Mouse (Mus musculus) urinary bladder, postnatal 25 days (tissue): ENCODE measurements around the gene Angptl1.

ENCODE experiments used
- DNase-seq: peaks from one replicate; pipeline ENCODE4 v3.0.0; 2022; ENCODE audit warnings: low spot score

The Angptl1 gene

GRCm38 (mm10) chr1:156838177-156838576, at the start of gene Angptl1:
Angptl1 (plus strand) TSS chr1:156838562.
- DNase-seq: no peak

GRCm38 (mm10) chr1:156789844-156790490, 48.4 kb upstream of the Angptl1 start:
- DNase-seq: no peak

DNA sequence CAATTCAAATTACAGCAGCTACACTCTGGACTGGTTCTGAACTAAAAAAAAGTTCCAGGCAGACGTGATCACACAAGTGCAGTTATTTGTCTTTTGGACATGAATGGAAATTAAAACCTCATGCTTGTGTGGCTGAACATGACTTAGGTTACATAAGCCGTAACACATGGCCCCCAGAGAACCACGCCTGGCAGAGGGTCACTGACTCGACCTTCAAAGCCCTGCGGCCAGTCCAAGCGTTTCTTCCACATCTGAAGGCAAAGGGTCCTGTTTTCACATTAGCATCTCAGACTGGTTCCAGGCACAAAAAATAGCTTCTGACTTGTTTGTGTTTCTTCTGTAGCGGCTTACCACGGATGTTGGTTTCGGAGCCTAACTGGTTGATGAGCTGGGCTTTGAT, 42.1 kb upstream of the Angptl1 start:
- no peak for DNase-seq

GRCm38 (mm10) chr1:156801276-156801675, 37.1 kb upstream of the Angptl1 start:
- no peak for DNase-seq

- DNase-seq: no peak
These were observed 30.0 kb upstream of the Angptl1 start for GRCm38 (mm10) chr1:156808332-156808731.

- DNase-seq: no peak
These were observed 26.4 kb upstream of the Angptl1 start for GRCm38 (mm10) chr1:156811928-156812327.

GRCm38 (mm10) chr1:156812716-156813115, 25.6 kb upstream of the Angptl1 start:
- DNase-seq: no peak

- DNase-seq: no peak
These were observed 24.9 kb upstream of the Angptl1 start for GRCm38 (mm10) chr1:156813485-156813884.

GRCm38 (mm10) chr1:156819236-156819635, 19.1 kb upstream of the Angptl1 start:
- DNase-seq: no peak

- peak; percentile 12 for DNase-seq
These were observed 333 bp downstream of the Angptl1 start for GRCm38 (mm10) chr1:156838695-156839094.

DNA sequence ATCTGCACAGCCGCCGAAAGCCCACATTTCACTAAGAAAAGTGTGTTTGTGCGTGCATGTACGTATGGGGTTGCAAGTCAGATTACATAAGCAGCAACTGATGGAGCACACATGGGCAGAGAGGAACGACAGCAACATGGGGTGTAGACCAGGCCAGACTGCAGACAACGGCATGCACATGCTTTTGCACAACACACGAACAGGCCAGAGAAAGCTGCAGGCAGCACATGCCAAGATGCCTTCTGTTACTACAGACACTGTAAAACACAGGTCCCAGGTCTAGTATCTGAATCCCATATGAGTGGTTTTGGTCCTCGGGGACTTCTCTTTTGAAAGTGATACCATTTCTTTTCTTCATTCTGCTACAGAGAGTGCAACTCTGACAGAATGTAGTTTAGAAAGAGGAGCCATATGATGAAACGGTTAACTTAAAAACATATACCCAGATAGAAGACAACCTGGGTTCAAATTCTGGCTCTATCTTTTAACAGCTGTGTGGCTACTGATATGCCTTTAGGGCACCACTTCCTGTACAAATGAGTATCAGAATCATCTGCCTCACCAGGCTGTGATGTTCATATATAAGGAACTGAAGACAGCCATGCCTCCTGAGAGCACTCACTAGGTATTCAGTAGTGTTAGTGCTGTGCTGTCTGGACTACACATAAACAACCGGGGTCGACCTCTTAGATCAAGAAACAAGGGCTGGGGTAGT, 3.4 kb downstream of the Angptl1 start:
- no peak for DNase-seq

GRCm38 (mm10) chr1:156847098-156847497, 8.7 kb downstream of the Angptl1 start:
- no peak for DNase-seq

DNA sequence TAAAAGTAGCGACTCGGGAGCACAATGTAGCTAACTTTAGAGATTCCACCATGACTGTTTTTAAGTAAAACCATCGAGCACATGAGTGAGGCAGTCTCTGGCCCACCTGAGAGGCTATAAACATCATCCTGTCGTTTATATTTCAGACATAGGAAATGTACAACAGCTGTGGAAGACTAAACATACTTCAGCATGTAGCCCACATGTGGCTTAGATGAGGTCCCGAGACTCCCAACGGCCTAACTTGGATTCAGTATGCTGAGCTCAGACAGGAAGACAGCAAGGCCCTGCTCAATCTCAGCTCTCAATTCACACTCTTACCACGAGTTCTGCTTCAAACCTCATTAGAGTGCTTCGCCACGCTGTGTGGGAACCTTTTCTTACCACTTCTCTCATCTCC, 14.0 kb downstream of the Angptl1 start:
- no peak for DNase-seq

DNA sequence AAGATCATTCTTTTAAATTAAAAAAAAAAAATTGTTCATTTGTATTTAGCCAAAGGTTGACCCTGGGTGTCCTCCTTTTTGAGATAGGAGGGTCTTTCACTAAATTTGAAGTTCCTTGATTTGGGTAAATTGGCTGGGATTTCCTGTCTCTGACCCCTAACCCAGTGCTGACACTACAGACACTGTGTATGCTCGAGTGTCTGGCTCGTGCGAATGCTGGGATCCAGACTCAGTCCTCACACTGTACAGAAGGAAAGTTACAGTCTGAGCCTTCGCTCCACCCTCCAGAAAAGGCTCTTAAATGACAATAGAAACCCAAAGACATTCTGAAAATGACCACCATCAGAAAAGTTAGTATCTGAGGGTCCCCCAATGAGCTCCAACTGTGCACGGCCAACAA, 14.5 kb downstream of the Angptl1 start:
- no peak for DNase-seq

DNA sequence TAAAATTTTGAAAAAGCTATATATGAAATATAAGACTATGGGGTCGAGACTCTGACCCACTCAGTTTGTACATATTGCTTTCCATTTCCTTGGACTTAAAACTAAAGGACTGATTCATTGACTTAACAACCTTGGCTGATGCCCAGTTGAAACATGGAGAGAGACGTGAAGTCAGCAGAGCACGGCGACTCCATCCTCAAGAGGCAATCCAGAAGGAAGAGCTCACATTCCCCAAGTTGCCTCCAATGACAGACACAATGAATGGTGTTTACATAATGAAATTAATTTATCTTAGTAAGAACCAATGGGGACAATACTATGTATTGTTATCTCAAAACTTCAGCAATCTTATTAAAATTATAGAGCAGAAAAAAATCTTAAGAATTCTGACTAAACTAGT, 16.2 kb downstream of the Angptl1 start:
- DNase-seq: no peak

GRCm38 (mm10) chr1:156856666-156857065, 18.3 kb downstream of the Angptl1 start:
- no peak for DNase-seq

DNA sequence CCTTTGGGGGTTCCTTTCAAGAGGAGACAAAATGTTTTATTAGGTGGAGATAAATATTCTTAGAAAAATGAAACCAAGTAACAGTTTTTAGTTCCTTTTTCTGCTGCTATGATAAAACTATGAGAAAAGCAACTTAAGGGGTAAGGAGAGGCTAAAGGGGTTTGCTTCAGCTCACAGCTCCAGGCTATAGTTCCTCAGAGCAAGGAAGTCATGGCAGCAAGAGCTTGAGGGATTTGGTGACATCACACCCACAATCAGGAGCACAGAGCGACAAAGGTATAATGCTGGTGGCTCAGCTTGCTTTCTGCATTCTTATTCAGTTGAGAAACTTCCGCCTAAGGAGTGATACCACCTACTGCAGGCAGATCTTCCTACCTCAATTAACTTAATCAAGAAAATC, 20.8 kb downstream of the Angptl1 start:
- DNase-seq: no peak

DNA sequence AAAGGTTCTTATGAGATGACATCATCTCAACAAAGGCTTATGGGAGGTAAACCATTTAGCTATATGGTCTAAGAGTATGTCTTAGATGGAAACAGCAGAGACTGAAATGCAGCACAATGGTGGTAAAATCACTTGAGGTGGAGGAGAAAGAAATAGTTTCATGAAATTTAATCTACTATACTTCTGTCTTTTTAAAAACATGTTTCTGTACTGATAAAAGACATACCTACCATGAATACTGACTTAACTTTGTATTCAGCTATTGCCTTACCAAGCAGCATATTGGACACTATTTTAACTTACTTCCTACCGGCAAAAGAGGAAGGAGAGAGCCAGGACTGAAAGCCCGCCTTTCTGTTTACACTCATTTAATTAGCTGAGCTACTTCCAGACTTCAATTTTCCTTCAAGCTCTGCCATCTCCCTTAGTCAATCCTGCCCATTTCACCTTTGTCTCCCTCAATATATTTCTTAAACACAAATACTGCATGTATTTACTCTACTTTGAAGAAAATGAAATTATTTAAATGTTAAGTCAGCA, 21.4 kb downstream of the Angptl1 start:
- no peak for DNase-seq

- DNase-seq: no peak
These were observed 21.9 kb downstream of the Angptl1 start for GRCm38 (mm10) chr1:156860266-156860665.

DNA sequence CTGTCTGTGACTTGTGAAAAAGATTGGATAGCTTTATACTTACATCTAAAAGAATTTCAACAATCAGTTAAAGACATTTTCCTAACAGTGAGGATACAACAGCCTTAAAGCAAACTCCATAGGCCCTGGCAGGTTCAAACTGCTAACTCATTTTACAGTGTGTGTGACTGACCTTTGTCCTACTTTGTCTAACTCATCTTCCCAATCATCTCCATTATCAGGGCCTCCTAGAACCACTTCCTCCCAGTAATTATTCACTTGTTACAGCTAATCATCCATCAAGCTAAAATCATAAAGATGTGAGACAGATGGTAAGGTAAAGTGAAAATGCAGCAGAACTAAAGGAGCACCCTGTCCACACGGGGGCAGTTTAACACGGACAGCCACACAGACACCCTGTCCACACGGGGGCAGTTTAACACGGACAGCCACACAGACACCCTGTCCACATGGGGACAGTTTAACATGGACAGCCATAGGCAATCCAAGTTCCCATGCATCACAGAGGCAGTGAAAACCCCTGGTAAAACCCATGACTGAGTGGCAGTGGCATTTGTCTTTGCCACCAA, 23.2 kb downstream of the Angptl1 start:
- DNase-seq: no peak

GRCm38 (mm10) chr1:156863726-156864125, 25.4 kb downstream of the Angptl1 start:
- no peak for DNase-seq

DNA sequence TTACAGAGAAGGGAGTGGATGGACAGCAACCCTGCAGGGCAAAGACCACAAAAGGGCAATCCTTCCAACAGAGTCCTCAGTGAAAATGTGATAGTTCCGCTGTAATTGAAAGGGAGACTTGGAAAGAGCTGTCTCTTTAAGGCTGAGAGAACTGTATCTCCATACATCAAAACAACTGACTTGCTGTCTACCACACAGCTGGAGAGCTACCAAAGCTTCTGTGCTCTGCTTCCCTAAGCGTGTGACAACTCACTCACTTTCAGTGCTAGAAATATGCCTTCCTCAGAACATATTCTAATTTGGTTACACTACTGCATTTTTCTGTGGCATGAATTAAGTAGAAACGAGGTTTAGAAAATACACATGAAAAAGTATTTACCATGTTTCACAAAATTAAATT, 25.9 kb downstream of the Angptl1 start:
- no peak for DNase-seq

- DNase-seq: no peak
These were observed 31.7 kb downstream of the Angptl1 start for GRCm38 (mm10) chr1:156870028-156870427.
